Mouse (Mus musculus) cerebellum, postnatal 25 days (tissue): ENCODE measurements around the gene Hnrnpul1.
"Not testable (repeated sequence)": the region's sequence is repeated elsewhere in the genome, so short reads cannot be mapped to it uniquely, and the experiment has no call there.

Source experiments
- DNase-seq, 2 experiments: peaks; one replicate each; pipeline ENCODE4 v3.0.0; 2021; ENCODE audit warnings: mixed read lengths in 2 of 2

The Hnrnpul1 gene

GRCm38 (mm10) chr7:25780021-25780420, 25.5 kb upstream of the Hnrnpul1 start:
- no peak for DNase-seq

- DNase-seq = no peak
These were observed 13.7 kb upstream of the Hnrnpul1 start for GRCm38 (mm10) chr7:25768229-25768628.

GRCm38 (mm10) chr7:25766108-25766507, 11.6 kb upstream of the Hnrnpul1 start:
- no peak for DNase-seq

DNA sequence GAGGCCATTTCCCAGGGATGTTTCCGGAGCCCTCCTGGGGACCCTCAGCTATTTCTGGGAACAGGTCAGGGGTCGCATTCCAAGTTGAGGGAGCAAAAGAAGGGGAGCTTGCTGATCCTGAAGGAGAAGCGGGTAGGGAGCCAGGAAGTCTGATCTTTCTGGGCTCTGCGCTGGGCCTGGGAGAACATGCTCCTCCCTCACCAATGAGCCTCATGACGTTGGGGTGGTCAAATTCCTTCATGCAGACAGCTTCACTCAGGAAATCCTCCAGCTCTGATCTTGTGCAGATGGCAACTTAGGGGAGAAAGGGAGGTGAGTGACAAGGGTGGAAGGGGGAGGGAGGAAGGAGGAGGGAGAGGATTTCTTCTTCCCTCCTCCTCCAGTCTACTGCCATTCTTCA, 9.7 kb upstream of the Hnrnpul1 start:
- no peak for DNase-seq

DNA sequence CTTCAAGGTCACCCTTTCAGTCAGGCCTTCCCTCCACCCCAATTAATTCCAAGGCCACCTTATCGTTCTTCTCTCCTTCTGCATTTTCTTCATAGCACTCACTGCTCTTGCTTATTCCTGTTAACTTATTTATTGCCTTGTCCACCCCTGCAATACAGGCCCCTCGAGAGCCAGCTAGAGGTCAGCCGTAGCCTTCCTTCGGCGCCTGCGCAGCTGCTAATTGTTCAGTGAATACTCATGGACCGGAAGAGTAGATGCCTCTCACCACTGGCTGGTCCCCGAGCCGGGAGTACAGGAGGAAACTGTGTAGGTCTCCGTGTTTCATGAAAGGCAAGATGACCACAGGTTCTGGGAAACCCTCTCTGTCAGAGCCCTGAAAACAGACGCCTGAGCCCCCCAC, 9.1 kb upstream of the Hnrnpul1 start:
- DNase-seq = no peak

- DNase-seq = peak in 1 of 2 experiments; percentile 15
These were observed 6.8 kb upstream of the Hnrnpul1 start for GRCm38 (mm10) chr7:25761354-25761753.

DNA sequence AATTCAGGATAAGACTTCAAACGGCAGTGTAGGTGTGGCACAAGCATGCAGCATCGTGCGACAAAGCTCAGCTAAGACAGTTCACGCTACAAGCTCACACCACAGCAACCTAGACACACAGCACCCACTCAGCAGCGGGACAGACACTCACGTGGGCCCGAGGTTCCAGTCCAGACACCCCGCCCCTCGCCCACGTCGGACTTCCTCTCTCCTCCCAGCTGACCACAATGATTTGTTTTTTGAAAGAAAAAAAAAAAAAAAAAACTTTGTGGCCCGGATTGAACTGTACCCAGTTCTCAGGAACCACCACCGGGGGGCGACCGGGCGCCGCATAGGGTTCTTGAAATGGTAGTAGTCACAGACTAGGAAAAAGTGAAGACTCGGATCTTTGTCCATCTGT, 1.5 kb upstream of the Hnrnpul1 start:
- peak; percentile 86 to 92 for DNase-seq

DNA sequence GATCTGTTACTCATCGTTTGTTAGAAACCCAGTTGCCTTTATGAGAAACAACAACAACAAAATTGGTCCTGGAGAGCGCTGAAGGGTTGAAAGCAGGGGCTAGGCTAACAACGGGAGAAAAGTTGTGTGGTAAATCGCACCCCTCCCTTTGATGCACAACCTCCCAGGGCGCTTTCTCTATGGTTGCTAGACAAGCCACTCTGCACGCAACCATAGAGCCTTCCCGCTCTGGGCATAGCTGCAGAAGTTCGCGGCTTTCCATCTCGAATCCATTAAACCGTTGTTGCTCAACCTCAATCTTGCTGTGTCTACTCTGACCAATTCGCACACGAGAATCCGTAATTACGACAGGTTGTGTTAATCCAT, 894 bp upstream of the Hnrnpul1 start:
- peak in 1 of 2 experiments; percentile 75 for DNase-seq

GRCm38 (mm10) chr7:25754439-25754737, 169 bp downstream of the Hnrnpul1 start:
- DNase-seq = no peak

DNA sequence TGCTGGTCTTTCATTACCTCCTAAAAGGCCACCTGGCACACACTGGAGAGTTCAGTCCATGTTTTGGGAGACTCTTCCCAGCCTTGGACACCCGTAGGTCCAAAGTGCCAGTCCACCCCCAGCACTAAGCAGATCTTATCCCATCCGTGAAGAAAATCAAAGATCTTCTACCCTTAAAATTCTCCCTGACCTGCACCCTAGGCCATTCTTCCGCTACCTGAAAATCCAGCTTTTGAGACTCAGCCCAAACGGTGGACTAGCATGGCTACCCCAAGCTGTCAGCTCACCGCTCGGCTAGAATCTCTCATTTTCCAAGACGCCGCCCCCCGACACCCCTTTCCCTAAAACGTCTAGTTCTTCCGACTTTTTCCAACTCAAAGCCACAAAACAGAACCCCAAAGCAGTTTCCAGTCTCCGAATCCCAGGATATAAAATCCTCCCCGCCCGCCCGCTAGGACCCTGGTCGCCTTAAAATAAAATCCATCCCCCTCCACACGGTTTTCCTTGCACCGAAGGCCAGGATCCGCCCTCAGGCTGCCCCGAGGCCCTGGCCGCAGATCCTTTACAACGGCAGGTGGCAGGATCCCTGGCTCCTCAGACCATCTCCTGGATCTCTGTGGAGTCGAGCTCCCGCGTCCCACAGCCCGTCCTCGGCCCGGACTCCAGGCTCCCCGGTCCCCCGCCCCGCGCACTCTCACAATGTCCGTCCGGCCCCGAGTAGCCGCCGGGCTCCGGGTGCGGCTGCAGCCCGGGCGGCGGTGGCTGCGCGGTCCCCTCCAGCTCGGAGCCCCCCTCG, 716 bp downstream of the Hnrnpul1 start:
- peak in 1 of 2 experiments; percentile 71 for DNase-seq

GRCm38 (mm10) chr7:25753076-25753475, 1.5 kb downstream of the Hnrnpul1 start:
- DNase-seq = no peak

- no peak for DNase-seq
These were observed 7.7 kb downstream of the Hnrnpul1 start for GRCm38 (mm10) chr7:25746844-25747243.

GRCm38 (mm10) chr7:25738277-25738676, 16.3 kb downstream of the Hnrnpul1 start:
- DNase-seq = no peak

DNA sequence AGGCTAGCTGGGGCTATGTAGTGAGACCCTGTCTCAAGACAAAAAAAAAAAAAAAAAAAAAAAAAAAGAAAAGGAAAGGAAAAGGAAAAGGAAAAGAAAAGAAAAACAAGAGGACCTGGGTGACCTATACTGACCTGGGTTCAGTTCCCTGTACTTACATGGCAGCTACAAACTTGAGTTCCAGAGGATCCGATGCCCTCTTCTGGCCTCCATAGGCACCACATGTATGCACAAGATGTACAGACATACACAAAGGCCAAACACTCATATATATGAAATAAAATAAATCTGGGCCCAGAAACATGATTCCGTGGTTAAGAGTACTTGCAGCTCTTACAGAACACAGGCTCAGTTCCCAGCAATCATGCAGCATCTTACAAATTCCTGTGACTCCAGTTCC, 17.6 kb downstream of the Hnrnpul1 start:
- DNase-seq = no peak

DNA sequence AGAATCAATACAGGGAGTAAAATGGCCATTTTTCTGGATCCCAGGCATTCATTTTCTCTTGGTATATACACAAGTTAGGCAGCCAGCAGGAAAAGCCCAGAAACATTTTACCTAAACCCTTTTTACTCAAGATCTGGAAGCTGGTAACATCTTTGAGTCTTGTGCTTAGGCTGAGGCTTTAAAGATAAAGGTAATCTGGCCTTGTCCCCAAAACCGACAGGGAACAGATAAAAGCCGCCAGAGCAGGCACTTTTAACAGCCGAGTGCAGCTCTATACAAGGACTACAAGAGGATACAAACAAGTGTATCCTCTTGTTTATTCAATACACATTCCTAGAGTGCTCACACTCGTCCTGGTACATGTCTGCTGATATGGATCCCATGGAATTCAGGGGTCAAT, 19.6 kb downstream of the Hnrnpul1 start:
- DNase-seq = no peak

- no peak for DNase-seq
These were observed 23.1 kb downstream of the Hnrnpul1 start for GRCm38 (mm10) chr7:25731294-25732055.

GRCm38 (mm10) chr7:25729862-25730261, 24.7 kb downstream of the Hnrnpul1 start:
- DNase-seq = no peak

- DNase-seq = no peak
These were observed 25.2 kb downstream of the Hnrnpul1 start for GRCm38 (mm10) chr7:25729396-25729795.

GRCm38 (mm10) chr7:25727800-25728199, 26.8 kb downstream of the Hnrnpul1 start:
- DNase-seq = no peak

DNA sequence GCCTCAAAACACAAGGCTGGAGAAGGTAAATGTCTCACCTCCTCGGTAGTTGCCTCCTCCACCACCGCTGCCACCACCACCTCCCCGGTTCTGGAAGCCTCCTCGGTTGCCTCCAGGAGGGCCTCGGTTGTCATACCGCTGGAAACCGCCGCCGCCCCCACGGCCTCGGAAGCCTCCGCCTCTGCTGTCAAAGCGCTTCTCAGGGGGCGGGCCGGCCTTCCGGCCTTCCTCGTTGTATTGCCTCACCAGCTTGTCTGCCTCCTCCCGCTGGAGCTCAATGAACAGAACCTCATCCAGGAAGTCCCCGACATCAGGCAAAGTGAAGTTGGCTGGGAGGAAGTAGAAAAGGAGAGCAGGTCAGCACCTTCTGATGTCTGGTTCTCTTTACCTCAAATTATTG, 28.7 kb downstream of the Hnrnpul1 start:
- no peak for DNase-seq

- DNase-seq = not testable (repeated sequence)
These were observed 32.8 kb downstream of the Hnrnpul1 start for GRCm38 (mm10) chr7:25721776-25722175.

GRCm38 (mm10) chr7:25720760-25721159, 33.8 kb downstream of the Hnrnpul1 start:
- no peak for DNase-seq

DNA sequence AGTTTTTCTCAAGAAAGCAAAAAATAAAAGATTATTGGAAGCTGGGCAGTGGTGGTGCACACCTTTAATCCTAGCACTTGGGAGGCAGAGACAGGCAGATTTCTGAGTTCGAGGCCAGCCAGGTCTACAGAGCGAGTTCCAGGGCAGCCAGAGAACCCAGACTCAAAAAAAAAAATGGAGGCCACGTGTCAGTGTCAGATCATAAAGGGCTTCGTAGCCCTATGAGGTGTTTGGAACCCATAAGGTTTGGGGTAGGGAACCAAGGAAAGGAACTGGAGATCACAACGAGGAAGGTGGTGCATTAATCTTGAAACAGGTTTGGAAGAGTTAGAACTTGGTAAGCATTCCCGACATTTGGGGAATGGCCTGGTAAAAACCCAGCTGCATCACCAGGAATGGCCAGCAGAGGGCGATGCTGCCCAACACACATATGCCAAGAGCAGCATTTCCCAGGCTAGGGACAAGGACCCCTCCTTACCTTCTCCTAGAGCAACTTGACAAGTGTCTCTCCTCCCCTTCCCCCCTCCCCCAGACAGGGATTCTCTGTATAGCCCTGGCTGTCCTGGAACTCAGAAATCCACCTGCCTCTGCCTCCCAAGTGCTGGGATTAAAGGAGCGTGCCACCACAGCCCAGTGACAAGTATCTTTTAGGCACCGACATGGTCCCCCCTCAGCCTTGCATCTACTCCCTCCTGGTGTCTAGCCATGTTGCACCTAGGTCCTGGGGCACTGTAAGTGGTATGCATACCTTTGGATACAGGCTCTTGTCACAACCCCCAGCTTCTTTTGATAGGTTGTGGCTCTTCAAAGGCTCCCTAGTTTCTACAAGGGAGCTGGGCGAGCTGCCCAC, 34.6 kb downstream of the Hnrnpul1 start:
- DNase-seq = peak; percentile 85 to 87
